Mouse (Mus musculus) lung, embryonic 15.5 days (tissue): ENCODE data around the gene Pak6. TPM values are rescaled to one million over a fixed set of nuclear protein-coding genes. Genes with fewer than 3 reads are reported as not detected.

Source experiments
- ATAC-seq: fragments of 200-750 bp; cut with Nextera tagmentation; 2 replicates; pipeline ENCODE4 v1.8.0; 2017; ENCODE audit warnings: moderate number of reproducible peaks, borderline replicate concordance; ENCODE audit not compliant: low FRiP score, low TSS enrichment; ENCODE audit errors: extremely low read depth
- H3K27ac ChIP-seq: fragments of 300-500 bp; sonication (generic); 2 replicates; pipeline ENCODE4 v1.5.1; 2015; ENCODE audit warnings: moderate library complexity, mild to moderate bottlenecking, inconsistent platforms
- H3K27me3 ChIP-seq: fragments of 300-500 bp; sonication (generic); 2 replicates; pipeline ENCODE4 v1.6.1; 2015; ENCODE audit warnings: inconsistent platforms
- H3K36me3 ChIP-seq: fragments of 300-500 bp; sonication (generic); 2 replicates; pipeline ENCODE4 v1.6.1; 2015; ENCODE audit warnings: inconsistent platforms
- H3K4me1 ChIP-seq: fragments of 300-500 bp; sonication (generic); 2 replicates; pipeline ENCODE4 v1.6.1; 2015; ENCODE audit warnings: inconsistent platforms
- H3K4me2 ChIP-seq: fragments of 300-500 bp; sonication (generic); 2 replicates; pipeline ENCODE4 v1.6.1; 2015; ENCODE audit warnings: inconsistent platforms, mild to moderate bottlenecking, moderate library complexity
- H3K4me3 ChIP-seq: fragments of 300-500 bp; sonication (generic); 2 replicates; pipeline ENCODE4 v1.5.1; 2015; ENCODE audit warnings: mild to moderate bottlenecking, inconsistent platforms
- H3K9ac ChIP-seq: fragments of 300-500 bp; sonication (generic); 2 replicates; pipeline ENCODE4 v1.6.1; 2015; ENCODE audit warnings: inconsistent platforms
- H3K9me3 ChIP-seq: fragments of 300-500 bp; sonication (generic); 2 replicates; pipeline ENCODE4 v1.6.1; 2016; ENCODE audit warnings: inconsistent platforms
- WGBS: fragments of 180-500 bp; shearing (Covaris S2); methylation state at CpG from one replicate; pipeline ENCODE4 v1.1.7; 2015; 5-methylcytosine and 5-hydroxymethylcytosine counted together
- polyA plus RNA-seq: library from polyadenylated mRNA; unstranded; fragments of >200 nt; fragmentation: Nextera tagmentation; extraction: Ambion mirVana; gene quantifications from 2 replicates; pipeline ENCODE4 v1.2.1, GENCODE M21; 2015

Pak6 gene
- polyA plus RNA-seq, 1 experiment from 2014 or later, result 1.6 TPM

GRCm38 (mm10) chr2:118667181-118667580, 4.1 kb downstream of the Pak6 start:
- H3K36me3 ChIP-seq, result no peaks in the 10 kb centered on the region
- no peak overlapping the region for H3K27ac ChIP-seq
- ATAC-seq, result no peak
- no peak overlapping the region for H3K4me2 ChIP-seq
- H3K9ac ChIP-seq, result no peak overlapping the region
- H3K4me1 ChIP-seq, result peaks cover 24% of the 10 kb centered on the region
- no peak overlapping the region for H3K4me3 ChIP-seq
- peaks cover 26% of the 10 kb centered on the region for H3K27me3 ChIP-seq
- WGBS, result 47% methylated on average over 5 of the region's 5 CpGs
- H3K9me3 ChIP-seq, result no peaks in the 10 kb centered on the region

GRCm38 (mm10) chr2:118669245-118669644, 6.1 kb downstream of the Pak6 start:
- H3K27ac ChIP-seq, result no peak overlapping the region
- 52% methylated on average over 6 of the region's 6 CpGs for whole genome bisulfite sequencing
- no peak overlapping the region for H3K4me2 ChIP-seq
- H3K27me3 ChIP-seq, result peaks cover 26% of the 10 kb centered on the region
- H3K4me3 ChIP-seq, result no peak overlapping the region
- no peak for ATAC-seq
- peaks cover 8% of the 10 kb centered on the region for H3K4me1 ChIP-seq
- no peaks in the 10 kb centered on the region for H3K9me3 ChIP-seq
- no peaks in the 10 kb centered on the region for H3K36me3 ChIP-seq
- no peak overlapping the region for H3K9ac ChIP-seq

GRCm38 (mm10) chr2:118669785-118670184, 6.7 kb downstream of the Pak6 start:
- Histone ChIP-seq H3K27ac (no peak overlapping the region), H3K4me3 (no peak overlapping the region), H3K4me2 (no peak overlapping the region), H3K36me3 (no peaks in the 10 kb centered on the region), H3K4me1 (0 out of 2 replicates have a peak, but pooled peaks cover 5% of the 10 kb centered on the region), H3K9ac (no peak overlapping the region), H3K9me3 (no peaks in the 10 kb centered on the region), H3K27me3 (peaks cover 28% of the 10 kb centered on the region)
- ATAC-seq, result no peak
- 23% methylated on average over 2 of the region's 2 CpGs for WGBS

GRCm38 (mm10) chr2:118671728-118672127, 8.6 kb downstream of the Pak6 start:
- Histone ChIP-seq H3K4me1 (peaks cover 1% of the 10 kb centered on the region), H3K4me3 (no peak overlapping the region), H3K27me3 (peaks cover 47% of the 10 kb centered on the region), H3K4me2 (no peak overlapping the region), H3K9me3 (no peaks in the 10 kb centered on the region), H3K9ac (no peak overlapping the region), H3K27ac (no peak overlapping the region), H3K36me3 (no peaks in the 10 kb centered on the region)
- WGBS, result 59% methylated on average over 1 of the region's 1 CpGs
- ATAC-seq, result no peak

GRCm38 (mm10) chr2:118673686-118674465, 10.8 kb downstream of the Pak6 start:
- WGBS, result 27% methylated on average over 15 of the region's 15 CpGs
- Histone ChIP-seq H3K4me1 (peaks cover 14% of the 10 kb centered on the region), H3K27me3 (peaks cover 68% of the 10 kb centered on the region), H3K36me3 (no peaks in the 10 kb centered on the region), H3K27ac (no peak overlapping the region), H3K4me3 (no peak overlapping the region), H3K9ac (no peak overlapping the region), H3K9me3 (no peaks in the 10 kb centered on the region), H3K4me2 (no peak overlapping the region)
- no peak for ATAC-seq

- Histone ChIP-seq H3K9ac (no peak overlapping the region), H3K27me3 (peaks cover 75% of the 10 kb centered on the region), H3K4me1 (peaks cover 14% of the 10 kb centered on the region), H3K36me3 (no peaks in the 10 kb centered on the region), H3K27ac (no peak overlapping the region), H3K4me3 (no peak overlapping the region), H3K4me2 (no peak overlapping the region), H3K9me3 (no peaks in the 10 kb centered on the region)
- WGBS, result 16% methylated on average over 7 of the region's 7 CpGs
- ATAC-seq, result no peak
Observed at GRCm38 (mm10) chr2:118674500-118674899, 11.4 kb downstream of the Pak6 start.

GRCm38 (mm10) chr2:118676839-118677741, 14.0 kb downstream of the Pak6 start:
- Histone ChIP-seq H3K9ac (peak overlapping the region; percentile 30), H3K36me3 (no peaks in the 10 kb centered on the region), H3K4me3 (peak overlapping the region; percentile 47), H3K9me3 (no peaks in the 10 kb centered on the region), H3K4me2 (peak overlapping the region; percentile 91), H3K4me1 (peaks cover 14% of the 10 kb centered on the region), H3K27ac (no peak overlapping the region), H3K27me3 (peaks cover 75% of the 10 kb centered on the region)
- WGBS, result under 1% methylated on average over 89 of the region's 89 CpGs
- ATAC-seq, result peak; percentile 52

- Histone ChIP-seq H3K27me3 (peaks cover 68% of the 10 kb centered on the region), H3K27ac (no peak overlapping the region), H3K36me3 (no peaks in the 10 kb centered on the region), H3K9ac (peak overlapping the region; percentile 30), H3K4me3 (peak overlapping the region; percentile 47), H3K9me3 (no peaks in the 10 kb centered on the region), H3K4me2 (peak overlapping the region; percentile 91), H3K4me1 (peaks cover 20% of the 10 kb centered on the region)
- no peak for ATAC-seq
- 9% methylated on average over 4 of the region's 4 CpGs for WGBS
Observed at GRCm38 (mm10) chr2:118677817-118678216, 14.7 kb downstream of the Pak6 start.

- Histone ChIP-seq H3K9ac (no peak overlapping the region), H3K36me3 (no peaks in the 10 kb centered on the region), H3K27me3 (peaks cover 51% of the 10 kb centered on the region), H3K27ac (no peak overlapping the region), H3K9me3 (no peaks in the 10 kb centered on the region), H3K4me2 (no peak overlapping the region), H3K4me3 (no peak overlapping the region), H3K4me1 (peaks cover 22% of the 10 kb centered on the region)
- WGBS, result 48% methylated on average over 3 of the region's 3 CpGs
- ATAC-seq, result no peak
Observed at GRCm38 (mm10) chr2:118679577-118679976, 16.5 kb downstream of the Pak6 start.

GRCm38 (mm10) chr2:118680926-118681325, 17.8 kb downstream of the Pak6 start:
- Histone ChIP-seq H3K27ac (no peak overlapping the region), H3K36me3 (no peaks in the 10 kb centered on the region), H3K27me3 (peaks cover 38% of the 10 kb centered on the region), H3K4me2 (no peak overlapping the region), H3K9me3 (no peaks in the 10 kb centered on the region), H3K9ac (no peak overlapping the region), H3K4me3 (no peak overlapping the region), H3K4me1 (peaks cover 22% of the 10 kb centered on the region)
- 75% methylated on average over 6 of the region's 6 CpGs for WGBS
- no peak for ATAC-seq

GRCm38 (mm10) chr2:118682544-118683260, 19.6 kb downstream of the Pak6 start:
- Histone ChIP-seq H3K36me3 (no peaks in the 10 kb centered on the region), H3K27me3 (peaks cover 20% of the 10 kb centered on the region), H3K4me2 (no peak overlapping the region), H3K4me3 (no peak overlapping the region), H3K27ac (no peak overlapping the region), H3K9me3 (no peaks in the 10 kb centered on the region), H3K4me1 (peaks cover 14% of the 10 kb centered on the region), H3K9ac (no peak overlapping the region)
- peak; percentile 62 for ATAC-seq
- WGBS, result 39% methylated on average over 8 of the region's 8 CpGs
